Mouse (Mus musculus) layer of hippocampus, adult 9-10 months (tissue): ENCODE measurements around the gene A3galt2.

Experiments used
- DNase-seq: peaks from one replicate; pipeline ENCODE4 v3.0.0; 2022; ENCODE audit warnings: low spot score

Gene A3galt2

DNA sequence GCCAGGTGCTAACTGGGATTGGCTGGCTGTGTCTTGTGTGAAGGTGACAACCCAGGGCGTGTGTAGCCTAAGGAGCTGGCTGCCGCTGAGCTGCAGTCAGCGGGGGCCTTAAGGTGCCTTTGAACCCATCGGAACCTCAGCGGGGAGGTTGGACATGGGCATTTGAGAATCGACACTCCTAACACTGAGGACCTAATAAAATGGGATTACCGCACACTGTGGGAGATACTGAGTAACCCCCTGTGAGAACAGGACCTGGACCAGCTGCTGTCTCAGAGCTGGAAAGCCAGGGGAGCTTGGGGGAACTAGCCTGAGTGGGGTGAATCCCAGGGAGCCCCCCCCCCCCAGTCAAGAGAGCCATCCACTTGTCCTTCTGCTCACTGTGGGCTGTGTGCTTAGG, 1.6 kb upstream of the A3galt2 start:
- DNase-seq: no peak

- no peak for DNase-seq
Observed at GRCm38 (mm10) chr4:128755900-128756299, 736 bp downstream of the A3galt2 start.

- no peak for DNase-seq
Observed at GRCm38 (mm10) chr4:128759214-128759613, 4.0 kb downstream of the A3galt2 start.

GRCm38 (mm10) chr4:128760029-128760428, 4.9 kb downstream of the A3galt2 start:
- no peak for DNase-seq

DNA sequence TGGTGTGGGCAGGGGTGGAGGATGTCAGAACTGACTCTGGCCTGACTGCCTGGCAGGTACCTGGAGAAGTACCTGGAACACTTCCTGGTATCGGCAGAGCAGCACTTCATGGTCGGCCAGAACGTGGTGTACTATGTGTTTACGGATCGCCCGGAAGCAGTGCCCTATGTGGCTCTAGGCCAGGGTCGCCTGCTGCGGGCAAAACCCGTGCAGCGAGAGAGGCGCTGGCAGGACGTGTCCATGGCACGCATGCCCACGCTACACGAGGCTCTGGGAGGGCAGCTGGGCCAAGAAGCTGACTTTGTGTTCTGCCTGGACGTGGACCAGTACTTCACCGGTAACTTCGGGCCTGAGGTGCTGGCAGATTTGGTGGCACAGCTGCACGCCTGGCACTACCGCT, 11.8 kb downstream of the A3galt2 start:
- no peak for DNase-seq

DNA sequence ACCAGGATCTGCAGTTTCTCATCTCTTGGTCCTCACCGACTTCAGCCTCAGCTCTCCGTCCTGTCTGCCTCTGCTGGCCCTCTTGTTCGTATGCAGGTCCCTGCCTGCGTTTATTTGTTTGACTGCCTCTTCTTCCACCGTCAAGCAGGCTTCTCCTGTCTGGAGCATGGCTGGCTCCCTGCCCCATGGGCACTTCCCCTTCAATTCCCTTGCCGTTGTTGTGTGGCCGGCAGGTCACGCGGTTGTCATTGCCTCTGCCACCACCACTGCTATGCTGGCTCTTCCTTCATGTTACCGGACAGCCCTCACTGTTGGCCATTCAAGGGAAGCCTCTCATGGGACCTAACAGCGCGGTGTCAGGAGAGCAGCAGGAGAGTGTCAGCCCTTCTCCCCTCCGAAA, 13.0 kb downstream of the A3galt2 start:
- DNase-seq: no peak

DNA sequence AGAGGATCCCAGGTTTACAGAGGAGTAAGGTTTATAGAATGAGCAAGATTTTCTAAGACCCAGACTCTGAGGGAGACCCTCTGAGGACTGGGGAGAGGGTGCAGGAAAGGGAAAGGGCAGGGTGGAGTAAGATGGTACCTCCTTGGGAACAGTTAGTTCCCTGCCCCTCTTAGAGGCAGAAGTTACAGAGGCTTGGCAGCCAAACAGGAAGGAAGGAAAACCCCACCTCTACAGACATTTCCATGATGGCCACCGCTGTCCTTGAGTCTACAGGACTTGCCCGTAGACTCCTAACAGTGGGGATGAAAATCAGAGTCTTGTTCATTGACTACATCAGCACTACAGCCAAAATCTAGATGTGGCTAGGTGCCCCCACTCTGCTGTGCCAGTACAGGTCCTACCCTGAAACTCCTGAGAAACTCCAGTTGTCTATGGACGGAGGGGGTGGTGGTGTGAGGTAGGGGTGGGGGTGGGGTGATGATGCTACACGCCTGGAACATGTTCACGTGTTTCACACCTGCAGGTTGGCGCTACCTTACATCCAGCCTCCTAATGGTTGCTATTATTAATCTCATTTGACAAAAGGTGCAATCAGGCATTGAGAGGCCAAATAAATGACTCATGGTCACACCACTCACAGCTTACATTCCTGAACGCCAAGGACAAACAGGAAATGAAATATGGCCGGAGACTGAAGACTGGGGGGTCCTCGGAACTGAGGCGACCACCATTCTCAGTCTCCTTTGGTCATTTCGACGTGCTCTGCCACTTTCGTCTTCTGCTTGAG, 14.6 kb downstream of the A3galt2 start:
- no peak for DNase-seq

DNA sequence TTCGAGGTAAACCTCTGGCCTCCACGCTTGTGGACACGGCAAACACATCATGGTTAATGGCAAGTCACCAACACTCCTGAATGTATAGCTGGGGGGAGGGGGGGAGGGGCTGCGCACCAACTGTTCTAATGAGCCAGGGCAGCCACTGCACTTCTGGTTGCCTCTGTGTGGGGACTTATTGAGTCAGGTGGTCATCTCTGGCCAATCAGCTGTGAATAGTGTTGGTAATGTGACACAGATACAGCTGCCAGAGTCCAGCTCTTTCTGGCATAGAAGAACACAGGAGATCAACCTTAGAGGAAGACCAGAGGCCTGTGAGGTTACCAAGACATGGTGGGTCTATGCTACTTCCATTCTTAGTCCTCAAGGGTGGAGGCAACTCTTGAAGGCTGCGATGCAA, 15.5 kb downstream of the A3galt2 start:
- DNase-seq: no peak

DNA sequence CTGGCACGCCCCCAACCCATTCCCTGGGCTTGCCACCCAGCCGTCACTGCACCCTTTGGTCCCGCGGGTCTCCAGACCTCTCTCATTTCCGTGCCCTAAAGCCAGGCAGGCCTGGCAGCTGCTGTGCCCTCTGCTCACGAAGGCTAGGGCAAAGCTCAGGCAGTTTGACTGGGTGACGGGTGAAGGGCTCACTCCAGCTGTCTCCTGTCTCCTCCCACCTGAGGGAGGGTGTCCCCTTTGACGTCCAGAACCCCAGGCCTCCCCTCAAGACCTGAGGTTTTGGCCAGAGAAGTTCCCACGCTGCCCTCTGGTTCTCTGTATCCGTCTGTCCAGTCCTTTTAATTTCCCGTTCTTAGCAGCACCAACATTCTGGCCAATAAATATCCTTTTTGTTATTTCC, 18.7 kb downstream of the A3galt2 start:
- no peak for DNase-seq

DNA sequence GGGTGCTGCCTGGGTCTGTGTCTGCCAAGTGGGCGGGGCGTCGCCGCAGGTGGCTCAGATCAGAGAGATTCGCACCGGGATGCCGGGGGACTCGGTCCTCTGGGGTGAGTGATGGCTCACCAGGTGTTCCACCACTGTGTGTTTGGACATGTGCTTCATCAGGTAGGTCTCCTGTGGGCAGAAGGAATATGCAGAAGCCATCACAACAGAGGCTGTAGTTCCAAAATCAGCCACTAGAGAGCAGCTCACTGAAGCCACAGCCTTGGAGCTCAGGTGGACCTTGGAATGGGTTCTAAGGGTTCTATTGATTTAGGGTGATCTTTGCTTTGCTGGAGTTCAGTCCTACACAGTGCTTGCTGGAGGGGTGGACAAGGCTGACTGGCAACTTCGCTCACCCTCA, 19.3 kb downstream of the A3galt2 start:
- DNase-seq: no peak

- peak; percentile 51 for DNase-seq
Observed at GRCm38 (mm10) chr4:128776568-128777289, 21.6 kb downstream of the A3galt2 start.

- DNase-seq: no peak
Observed at GRCm38 (mm10) chr4:128777593-128777992, 22.4 kb downstream of the A3galt2 start.

DNA sequence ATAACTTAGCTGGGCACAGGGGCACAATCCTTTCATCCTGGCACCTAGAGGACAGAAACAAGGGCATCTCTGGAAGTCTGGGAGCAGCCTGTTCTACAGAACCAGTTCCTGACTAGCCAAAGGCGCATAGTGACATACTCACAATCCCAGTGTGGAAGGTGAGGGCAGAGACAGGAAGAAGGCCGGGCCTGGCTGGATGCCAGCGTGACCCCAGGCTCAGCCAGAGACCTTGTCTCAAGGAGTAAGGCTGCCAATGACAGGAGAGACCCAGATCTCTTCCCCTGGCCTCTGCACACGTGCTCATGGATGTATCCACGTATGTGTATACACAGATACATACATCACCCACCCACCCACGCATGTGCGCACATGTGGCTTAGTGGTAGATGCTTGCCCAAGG, 26.9 kb downstream of the A3galt2 start:
- DNase-seq: no peak

- no peak for DNase-seq
Observed at GRCm38 (mm10) chr4:128782645-128783044, 27.5 kb downstream of the A3galt2 start.

- DNase-seq: no peak
Observed at GRCm38 (mm10) chr4:128784950-128785631, 29.9 kb downstream of the A3galt2 start.

DNA sequence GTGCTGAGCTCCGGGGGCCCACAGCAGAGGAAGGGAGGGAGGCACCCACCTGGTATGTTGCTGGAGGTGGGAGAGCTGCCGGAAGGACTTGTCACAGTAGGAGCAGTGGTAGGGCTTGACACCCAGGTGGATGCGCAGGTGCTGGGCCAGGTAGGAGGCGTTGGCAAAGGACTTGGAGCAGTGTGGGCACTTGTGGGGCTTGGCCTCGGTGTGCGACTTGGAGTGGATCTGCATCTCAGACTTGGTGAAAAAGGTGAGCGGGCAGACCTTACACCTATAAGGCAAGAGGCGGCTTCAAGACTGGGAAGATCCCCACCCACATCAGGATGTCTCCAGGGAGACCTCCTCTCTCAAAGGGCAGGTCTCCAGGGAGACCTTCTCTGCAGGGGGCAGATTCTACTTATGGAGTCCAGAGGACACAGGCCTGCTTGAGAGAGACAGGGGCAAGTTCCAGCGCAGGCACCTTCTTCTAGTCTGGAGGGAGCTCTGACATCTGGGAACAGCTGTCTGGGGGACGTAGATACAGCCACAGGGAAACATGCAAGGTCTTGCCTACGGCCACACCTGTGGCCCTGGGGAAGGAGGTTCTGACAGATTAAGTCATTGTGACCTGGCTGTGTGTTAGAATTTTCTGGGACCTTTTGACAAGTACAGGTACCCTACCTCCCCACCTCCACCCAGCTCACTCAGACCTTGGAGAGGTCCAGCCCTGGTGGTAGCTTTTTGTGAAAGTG, 30.9 kb downstream of the A3galt2 start:
- DNase-seq: no peak

DNA sequence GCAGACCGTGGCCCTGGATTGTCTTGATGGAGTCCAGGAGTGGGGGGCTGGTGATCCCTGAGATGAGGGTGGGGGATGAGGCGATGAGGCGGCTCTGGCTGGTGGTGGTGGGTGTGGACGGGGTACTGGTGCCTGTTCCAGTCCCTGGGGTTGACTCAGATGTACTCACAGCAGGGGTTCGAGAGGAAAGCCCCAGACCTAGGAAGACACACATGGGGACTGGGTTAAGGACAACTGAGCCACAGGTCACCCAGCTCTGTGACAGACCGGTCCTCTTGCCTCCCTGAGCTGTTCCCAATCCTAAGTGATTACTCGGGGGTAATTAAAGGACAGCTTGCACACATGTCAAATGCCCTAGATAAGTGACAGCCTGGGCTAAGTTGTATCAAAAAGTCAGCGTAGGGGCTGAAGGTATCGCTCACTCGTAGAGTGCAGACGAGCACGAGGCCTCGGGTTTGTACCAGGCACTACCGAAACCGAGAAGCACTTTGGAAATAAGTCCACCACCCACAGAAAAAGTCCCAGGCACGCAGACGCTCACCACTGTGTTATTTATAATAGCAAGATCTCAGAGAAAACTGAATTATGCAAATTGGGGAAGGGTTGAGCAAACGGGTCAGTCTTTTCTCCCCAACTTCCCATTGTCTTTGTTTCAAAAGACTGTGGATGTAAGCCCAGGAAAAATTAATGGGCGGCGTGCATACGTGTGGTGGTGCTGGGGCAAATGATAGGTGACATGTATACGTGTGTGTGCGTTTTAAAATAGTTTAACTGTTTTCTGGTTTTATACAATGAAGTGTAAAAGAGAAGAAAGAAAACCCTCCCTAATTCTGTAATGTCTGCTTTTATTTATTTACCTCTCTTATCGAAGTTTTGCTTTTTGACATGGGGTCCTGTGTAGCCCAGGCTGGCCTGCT, 32.1 kb downstream of the A3galt2 start:
- DNase-seq: no peak

- DNase-seq: no peak
Observed at GRCm38 (mm10) chr4:128788108-128788507, 32.9 kb downstream of the A3galt2 start.

DNA sequence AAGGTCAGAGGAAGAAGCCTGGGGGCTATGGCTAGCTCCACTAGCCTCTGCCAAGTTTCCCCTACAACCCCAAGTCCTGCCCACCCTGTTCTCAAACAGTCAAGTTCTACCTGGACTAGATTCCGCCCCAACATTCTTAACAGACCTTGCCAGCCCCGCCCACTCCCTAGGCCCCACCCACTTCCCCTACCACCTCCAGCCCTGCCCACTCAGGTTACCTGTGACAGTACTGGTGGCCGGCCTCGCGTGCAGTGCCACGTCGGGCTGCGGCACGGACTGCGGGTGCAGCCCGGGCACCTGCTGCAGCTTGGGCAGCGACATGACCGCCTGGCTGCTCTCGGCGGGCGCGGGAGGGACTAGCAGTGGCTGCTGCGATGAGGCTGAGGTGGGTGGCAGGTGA, 34.5 kb downstream of the A3galt2 start:
- DNase-seq: no peak

DNA sequence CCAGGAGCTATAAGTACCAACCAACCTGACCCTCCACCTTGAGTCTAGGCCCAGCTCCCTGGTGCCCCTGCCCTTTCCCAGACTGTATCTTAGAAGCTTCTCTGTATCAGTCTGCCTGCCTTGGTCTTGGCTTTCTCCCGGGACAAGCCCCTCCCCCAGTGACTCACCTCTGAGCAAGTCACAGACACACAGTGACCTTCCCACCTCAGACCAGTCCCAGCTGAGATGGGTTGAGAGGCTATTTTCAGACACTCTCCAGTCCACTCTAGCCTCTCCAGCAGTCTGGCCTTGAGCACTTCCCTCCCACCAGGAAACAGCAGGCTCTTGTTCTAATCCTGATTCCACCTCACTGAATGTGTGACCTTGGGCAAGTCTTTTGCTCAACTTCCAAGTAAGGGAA, 38.5 kb downstream of the A3galt2 start:
- DNase-seq: no peak

DNA sequence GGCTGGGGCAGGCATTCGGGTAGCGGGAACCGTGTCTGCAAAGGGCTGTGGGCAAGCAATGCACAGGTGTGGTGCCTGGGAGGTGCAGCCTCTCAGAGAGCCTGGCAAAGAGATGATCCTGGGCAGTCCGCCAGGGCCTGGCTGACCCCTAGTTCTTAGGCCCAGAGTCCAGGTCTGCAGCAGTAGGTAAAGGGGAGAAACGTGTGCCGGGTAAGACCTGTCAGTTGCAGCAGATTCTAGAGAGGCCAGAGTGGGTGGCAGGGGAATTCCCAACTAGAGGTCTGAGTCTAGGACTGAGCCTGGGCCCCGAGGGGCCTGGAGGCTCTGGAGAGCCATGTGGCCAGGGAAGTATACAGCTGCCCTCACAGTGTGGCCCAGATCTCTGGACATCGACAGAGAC, 39.0 kb downstream of the A3galt2 start:
- DNase-seq: no peak
